Mouse (Mus musculus) thymus, postnatal 25 days (tissue): Measurements from ENCODE around the gene Eif2b5.

Source experiments
- DNase-seq: peaks from one replicate; pipeline ENCODE4 v3.0.0; 2022

Eif2b5 gene

DNA sequence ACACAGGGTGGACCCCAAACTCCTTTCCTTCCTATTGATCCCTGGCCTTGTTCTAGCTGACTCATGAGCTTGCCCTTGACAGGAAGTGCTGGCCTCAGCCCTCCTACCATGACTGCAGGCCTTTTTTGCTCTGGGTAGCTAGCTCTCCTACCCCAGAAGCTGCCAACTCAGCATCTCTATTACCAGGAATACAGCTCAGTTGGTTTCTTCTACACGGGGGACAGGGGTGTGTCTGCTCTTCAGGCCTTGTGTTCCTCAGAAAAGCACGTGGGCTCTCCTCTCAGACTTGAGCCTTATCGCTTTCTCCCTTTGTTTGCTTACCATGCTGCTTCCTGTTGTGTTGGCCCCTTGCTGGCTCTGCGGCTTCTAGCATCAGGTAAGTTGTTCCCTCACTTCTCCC lies 41.8 kb downstream of the Eif2b5 start:
- DNase-seq: no peak

GRCm38 (mm10) chr16:20545696-20546095 lies 47.1 kb downstream of the Eif2b5 start:
- no peak for DNase-seq

DNA sequence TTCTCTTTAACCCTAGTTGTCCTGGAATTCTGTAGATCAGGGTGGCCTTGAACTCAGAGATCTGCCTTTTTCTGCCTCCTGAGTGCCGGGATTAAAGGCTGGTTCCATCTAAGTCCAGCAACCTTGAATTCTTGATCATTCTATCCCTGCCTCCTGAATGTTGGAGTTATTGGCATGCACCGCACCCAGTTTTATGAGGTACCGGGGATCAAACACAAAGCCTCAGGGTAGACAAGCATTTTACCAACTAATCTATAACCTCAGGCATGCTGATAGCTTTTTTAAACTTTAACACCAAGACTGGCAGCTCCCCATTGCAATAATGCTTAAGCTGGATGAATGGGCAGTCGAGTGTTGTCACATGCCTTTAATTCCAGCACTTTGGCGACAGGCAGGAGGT lies 48.8 kb downstream of the Eif2b5 start:
- no peak for DNase-seq

- peak; percentile 98 for DNase-seq
Observed at GRCm38 (mm10) chr16:20548096-20548948, 49.7 kb downstream of the Eif2b5 start, which contains the start of gene Abcf3. Abcf3 (plus strand) TSS chr16:20548577.

DNA sequence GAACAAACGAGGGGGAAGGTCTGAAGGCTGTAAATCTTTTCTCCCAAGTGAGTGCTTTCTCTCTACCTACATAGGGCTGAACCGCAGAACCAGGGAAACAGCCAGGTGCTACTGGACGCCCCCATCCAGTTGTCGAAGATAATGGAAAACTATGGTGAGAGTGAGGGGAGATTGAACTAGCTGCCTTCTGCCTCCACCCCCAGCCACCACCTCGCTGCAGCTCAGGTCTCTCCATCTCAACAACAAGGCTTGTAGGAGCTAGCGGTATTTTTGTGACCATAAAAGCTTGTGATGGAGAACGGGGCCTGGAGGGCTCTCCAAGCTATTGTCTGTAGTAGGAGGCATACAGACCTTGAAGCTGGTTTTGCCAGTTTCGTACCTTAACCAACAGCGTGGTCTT lies 50.5 kb downstream of the Eif2b5 start:
- no peak for DNase-seq

GRCm38 (mm10) chr16:20551691-20552090 lies 53.1 kb downstream of the Eif2b5 start:
- DNase-seq: no peak

DNA sequence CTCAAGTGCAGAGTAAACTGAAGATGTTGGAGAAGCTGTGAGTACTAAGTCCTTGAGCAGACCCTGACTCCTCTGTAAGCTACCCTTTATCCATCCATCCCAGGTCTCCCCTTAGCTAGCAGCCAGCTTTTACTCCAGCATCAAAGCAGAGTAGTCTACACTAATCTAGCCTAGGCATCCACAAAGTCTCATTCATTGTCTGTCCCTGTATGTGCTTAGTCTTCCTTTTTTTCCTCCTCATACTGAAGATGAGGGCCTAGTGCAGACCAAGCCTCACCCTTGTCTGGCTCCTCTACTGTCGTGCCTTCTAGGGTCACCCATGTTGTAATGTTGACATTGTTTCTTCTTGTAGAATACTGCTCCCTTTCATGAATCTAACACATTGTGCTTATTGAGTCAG lies 54.0 kb downstream of the Eif2b5 start:
- DNase-seq: no peak

- no peak for DNase-seq
Observed at GRCm38 (mm10) chr16:20555000-20555399, 56.4 kb downstream of the Eif2b5 start.

DNA sequence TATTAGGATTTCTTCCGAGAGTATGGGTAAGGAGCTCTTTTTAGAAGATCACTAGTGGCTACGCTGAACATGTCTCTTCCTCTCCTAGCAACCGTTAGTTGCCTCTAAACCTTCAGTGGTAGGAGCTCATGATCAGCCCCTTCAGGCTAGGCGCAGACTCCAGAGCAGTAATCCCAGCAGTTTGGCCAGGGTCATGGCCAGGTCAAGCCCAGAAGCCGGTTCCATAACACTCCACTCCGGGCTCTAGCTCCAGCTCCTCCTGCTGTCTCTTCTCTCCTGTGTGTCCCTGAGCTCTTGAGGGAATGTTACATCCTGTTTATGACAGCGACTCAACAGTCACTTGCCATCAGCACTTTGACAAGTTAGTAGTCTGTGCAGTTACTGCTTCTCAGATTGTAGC lies 58.8 kb downstream of the Eif2b5 start:
- DNase-seq: no peak
